Mouse (Mus musculus) layer of hippocampus, adult 8-10 months (tissue): ENCODE measurements around the gene Gm973. TPM values are rescaled to one million over a fixed set of nuclear protein-coding genes. Genes with fewer than 3 reads are reported as not detected.

Source experiments
- DNase-seq, 2 experiments: peaks; one replicate each; pipeline ENCODE4 v3.0.0; 2022; ENCODE audit warnings: low spot score in 2 of 2
- total RNA-seq, 4 experiments: library from RNA; stranded (reverse); gene quantifications; 2 replicates each; pipeline ENCODE4 v1.2.4; 2022

The Gm973 gene
- total RNA-seq, 4 experiments from 2014 or later, result 15.3 to 29.4 (median 21.6) TPM

DNA sequence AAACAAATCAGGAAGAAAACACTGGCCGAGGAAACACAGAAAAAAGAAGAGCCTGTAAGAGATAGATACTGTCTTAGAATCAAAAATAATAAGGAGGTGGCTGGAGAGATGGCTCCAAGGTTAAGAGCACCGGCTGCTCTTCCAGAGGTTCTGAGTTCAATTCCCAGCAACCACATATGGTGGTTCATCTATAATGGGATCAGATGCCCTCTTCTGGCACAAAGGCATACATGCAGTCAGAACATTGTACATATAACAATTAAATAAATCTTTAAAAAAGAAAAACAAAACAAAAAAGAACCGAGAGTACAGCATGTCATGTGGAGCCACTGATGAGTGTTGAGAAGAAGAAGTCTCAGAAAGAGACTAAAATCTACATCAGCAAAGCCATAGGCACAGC lies 64.8 kb downstream of the Gm973 start:
- no peak for DNase-seq

DNA sequence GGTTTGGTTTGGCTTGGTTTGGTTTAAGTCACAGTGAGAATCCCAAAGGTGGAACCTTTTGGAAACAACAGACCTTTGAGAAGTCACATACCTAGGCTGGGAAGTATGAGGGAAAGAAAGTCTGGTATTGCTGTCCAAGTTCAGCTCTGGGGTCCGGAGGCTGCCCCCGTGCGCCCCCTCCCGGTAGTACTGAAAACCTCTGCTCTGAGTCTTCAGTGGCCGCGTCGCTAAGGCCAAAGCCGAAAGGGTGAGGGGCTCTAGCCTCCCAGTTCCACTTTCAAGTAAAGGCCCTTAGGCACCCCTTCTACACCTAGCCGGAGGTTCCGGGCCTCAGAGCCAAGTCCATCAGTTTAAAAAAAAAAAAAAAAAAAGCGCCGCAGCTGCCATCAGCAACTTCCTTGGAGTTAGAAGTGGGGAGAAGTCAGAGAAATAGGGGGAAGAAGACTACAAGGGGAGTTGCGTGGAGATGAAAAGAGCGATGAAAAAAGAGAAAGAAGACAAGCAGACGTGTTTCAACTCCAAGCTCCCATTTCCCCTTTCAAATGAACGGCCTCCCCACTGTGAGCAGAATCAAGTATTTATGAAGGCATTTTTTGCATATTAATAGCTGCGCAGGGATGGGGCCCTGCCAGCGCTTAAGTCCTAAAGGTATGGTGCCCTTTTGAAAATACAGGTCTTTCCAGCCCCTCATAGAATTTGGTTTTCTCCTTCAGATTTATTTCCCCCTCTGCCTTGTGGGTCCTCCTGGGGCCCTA lies 68.8 kb downstream of the Gm973 start:
- DNase-seq, result peak in 1 of 2 experiments; percentile 55

DNA sequence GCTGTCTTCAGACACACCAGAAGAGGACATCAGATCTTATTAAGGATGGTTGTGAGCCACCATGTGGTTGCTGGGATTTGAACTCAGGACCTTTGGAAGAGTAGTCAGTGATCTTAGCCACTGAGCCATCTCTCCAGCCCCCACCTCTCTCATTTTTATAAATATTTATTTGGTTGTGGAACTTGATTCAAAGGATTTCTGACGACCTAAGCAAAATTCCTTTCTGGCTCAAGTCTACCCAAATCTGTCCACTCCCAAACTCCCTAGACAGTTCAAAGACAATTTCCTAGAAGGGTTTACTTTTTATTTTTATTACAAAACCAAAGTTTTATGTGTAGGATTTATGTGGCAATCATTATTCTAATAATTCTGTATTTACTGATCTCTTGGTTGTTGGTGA lies 73.2 kb downstream of the Gm973 start:
- no peak for DNase-seq

DNA sequence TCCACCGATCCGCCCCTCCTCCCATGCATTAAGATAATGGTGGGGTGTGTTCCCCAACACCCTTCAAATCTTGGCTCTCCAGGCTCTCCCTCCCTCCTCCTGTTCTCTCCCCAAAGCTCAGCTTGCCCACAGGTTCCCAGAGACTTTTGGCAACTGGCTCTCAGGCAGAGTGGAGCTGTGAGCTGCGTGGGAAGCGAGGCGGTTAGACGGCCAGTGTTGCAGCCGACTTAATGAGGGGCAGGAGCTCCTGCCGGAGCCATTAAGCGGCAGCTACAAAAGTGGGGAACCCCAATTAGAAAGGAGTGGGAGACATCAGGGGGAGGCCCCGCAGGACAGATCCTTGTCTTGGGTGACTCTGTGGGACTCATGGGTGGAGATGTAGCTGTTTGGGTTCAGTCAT lies 76.3 kb downstream of the Gm973 start:
- peak; percentile 35 to 39 for DNase-seq

DNA sequence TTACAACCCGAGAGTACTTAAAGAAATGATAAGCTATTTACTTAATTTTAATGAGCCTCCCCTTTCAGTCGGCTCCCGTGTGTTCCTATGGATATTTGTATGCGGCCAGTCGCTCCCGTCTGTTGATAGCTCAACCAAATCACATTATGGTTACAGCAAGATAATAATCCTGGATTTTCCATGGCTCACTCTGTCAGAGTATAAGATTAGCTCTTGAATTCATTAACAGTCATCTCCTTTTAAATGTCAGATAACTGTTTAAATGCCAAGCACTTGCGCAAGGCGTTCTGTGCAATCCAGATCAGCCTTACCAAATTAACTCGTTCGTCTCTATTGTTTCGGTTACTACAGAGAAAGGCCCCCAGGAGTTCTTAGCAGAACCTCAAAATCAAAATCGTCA lies 76.8 kb downstream of the Gm973 start:
- peak in 1 of 2 experiments; percentile 14 for DNase-seq

DNA sequence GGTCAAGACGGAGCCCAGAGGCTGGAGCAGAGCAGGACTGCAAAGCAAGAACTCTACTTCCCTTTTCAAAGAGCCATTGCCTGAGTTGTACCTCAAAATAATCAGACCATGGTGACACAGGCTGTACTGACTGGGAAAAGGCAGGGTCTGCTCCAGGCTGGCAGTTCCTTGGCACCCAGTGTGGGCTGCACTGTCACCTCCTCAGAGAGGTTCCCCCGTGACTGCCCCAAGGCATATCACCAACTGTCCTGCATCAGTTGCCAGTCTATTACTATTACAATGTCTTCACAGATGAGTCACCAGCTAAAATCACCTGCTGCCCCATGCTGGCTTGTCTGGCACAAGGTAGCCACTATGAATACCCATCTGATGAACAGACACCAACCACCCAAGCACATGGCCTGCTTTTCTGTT lies 77.6 kb downstream of the Gm973 start:
- DNase-seq, result no peak

DNA sequence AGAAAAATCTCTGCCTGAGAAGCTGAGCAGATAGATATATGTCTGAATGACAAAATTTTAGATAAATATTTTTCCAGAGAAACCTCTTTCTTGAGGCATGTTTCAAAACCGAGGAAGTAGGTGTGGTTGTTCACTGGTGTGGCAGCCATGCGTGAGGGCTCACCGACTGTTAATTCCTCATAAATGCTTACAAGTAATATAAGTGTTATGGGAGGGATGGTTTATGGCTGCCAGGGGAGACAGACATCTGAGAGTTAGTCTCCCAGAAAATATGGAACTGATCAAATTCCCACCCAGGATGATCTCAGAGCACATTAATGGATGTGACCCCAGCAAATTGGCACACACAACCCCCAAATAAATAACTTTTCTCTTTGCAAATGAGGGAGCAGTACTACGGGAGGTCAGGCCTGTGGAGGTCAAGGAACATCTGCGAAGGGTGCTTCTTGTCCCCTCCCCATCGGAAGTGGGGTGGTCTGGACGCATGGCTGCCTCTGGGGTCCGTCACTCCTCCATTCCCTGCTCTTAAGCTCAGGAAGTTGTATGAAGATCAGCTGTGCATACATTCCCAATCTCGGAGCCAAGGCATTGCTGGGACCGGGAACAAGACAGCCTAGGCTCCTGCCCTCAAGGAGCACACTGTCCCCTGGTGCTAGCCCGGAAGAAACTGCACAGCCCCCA lies 78.7 kb downstream of the Gm973 start:
- DNase-seq, result no peak

DNA sequence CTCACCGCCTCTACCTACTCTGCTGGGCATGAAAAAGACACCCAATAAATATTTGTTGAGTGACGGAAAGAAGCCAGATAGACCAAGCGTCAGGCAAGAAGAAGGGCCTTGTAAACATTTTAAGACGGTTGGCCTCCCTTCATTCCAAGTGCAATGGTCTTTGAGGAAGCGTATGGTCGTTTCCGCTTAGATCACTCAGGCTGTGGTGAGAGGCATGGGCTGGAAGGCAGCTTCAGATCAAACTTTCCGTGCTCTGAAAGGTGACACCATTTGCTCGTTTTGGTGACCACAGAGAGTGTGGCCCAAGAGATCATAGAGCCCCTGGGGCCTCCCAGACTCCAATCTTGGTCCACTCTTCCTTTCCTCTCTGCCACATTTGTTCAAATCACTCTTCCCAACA lies 79.5 kb downstream of the Gm973 start:
- DNase-seq, result no peak

DNA sequence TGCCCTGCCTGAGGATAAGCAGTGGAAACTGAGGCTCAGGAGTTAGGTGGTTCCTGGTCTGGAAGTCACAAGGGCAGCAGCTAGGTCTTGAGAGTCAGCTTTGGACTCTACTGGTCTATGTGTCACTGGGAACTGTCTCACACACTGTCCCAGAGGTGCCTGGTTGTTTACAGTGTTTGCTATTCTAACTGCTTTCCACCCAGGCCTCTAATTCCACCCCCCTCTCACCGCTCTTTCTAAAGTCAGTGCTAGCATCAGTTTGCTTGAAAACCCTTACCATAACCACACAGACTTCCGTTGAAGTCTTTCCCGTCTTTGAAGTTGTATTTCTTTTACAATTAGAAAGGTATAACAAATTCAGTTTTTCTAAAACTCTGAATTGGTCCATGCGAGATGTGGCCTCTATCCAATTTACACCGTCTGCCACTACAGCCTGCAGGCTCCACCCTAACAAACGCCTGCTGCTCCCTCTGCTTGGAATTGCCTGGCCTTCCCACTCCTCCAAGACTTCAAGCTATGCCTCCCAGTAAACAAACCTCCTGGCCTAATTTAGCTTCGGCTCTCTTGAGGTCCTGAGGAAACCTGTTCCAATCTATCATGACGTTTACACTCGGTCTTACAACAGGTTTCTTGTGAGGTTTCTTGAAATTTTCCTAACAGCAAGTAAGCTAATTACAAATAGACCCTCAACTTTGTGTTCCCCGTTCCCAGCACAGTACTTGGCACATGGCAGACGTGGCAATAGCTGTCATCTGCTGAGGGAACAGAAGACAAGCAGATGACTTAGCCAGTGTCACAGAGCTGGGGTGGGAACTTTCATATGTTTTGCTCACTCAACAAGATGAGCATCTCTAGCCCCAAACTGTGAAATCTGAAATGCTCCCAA lies 86.7 kb downstream of the Gm973 start:
- DNase-seq, result peak; percentile 48 to 68

DNA sequence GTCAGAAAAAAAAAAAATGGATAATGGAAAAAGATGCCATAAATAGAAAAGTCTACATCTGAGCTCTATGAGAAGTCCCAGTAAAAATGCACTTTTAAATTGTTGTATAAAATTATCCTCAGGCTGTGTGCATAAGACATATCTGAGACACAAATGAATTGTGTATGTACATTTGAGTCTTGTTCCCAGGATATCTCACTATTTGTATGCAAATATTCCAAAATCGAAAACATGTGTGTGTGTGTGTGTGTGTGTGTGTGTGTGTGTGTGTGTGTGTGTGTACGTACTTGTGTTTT lies 87.3 kb downstream of the Gm973 start:
- no peak for DNase-seq

DNA sequence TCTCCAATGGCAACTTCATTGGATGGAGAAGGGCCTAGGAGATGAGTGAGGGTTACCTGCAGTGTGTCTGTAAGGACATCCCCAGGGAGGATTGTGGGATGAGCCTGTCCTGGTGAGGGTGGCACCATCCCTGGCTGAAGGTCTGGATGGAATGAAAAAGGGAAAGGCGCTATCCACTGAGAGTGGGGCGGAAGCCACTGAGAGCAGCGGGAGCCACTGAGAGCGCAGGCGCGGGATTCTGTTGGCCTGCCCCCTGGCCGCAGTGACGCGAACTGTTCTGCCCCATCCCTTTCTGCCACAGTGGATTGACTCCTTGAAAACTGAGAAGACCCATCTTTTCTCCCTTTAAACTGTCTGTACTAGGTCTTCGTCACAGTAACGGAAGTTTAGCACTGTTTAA lies 87.8 kb downstream of the Gm973 start:
- DNase-seq, result no peak

DNA sequence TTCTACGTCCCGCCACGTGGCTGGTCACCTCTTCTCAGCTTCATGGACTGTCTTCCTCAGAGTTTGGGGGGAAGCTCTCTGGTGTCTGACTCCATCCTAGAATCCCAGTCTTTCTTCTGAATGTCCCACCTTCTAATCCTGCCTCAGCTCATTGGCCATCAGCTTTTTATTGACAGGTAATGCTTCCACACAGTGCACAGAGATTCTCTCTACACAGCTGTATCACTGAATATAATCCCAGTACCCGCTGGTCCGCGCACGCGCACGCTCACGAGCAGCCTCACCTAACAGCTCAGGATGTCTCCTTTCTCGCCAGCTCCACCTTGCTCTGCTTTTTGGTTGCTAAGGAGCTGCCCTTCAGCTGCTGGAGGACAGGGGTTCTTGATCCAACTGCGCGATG lies 90.4 kb downstream of the Gm973 start:
- DNase-seq, result no peak

DNA sequence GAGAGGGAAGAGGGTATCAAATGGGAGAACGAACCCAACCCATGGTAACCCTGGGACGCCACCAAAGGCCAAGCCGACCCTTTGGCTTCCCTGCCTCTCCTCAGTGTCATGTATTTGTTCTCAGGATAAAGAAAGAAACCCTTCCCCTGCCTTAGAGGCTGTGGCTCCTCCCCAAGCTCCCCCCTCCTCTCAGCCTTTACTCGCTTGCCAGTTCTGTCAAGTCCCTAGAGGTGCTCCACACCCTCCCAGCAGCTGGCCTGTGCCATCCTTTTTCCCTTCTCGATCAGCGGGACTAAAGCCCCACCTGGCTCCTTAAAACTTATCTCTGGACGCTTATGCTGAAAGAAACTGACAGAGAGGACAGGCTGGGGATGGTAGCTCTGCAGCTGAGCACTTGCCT lies 91.0 kb downstream of the Gm973 start:
- no peak for DNase-seq

DNA sequence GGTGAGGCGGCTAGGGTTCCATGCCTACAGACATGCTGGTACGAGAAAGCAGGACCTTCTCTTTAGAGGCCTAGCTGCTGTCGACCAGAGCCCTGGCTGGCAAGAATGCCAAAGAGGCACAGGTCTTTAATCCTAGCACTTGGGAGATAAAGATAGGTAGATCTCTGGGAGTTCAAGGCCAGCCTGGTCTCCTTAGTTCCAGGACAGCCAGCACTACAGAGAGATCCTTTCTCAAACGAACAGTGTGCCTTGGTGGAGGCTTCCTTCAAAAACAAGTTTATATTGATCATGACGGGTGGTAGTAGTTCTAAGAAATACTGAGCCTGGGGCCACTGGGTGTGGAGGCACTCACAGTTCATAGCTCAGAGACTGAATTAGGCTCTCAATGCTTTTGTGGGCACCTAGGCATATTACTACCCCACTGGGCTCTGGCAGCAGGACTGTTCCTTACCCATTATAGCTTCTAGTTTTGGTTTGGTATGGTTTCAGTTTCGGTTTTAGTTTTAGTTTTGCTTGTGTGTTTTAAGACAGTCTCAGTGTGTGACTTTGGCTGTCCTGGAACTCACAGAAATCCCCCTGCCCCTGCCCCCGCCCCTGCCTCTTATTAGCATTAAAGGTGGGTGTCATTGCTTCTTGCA lies 92.2 kb downstream of the Gm973 start:
- no peak for DNase-seq

DNA sequence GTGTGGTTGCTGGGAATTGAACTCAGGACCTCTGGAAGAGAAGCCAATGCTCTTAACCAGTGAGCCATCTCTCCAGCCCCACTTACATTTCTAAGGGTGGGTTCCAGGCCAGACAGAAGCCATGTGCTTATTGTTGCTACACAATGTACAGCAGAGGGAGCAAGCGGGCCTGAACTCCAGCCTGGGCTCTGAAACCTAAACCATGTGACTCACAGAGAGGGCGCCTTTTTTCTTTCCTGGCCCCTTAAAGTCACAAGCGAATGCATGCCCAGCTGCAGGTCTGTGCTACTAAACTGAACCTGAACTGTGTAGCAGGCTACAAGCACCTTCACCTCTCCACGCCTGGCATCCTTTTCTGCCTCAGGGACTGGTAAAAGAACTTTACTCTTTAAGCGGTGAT lies 92.9 kb downstream of the Gm973 start:
- DNase-seq, result no peak

DNA sequence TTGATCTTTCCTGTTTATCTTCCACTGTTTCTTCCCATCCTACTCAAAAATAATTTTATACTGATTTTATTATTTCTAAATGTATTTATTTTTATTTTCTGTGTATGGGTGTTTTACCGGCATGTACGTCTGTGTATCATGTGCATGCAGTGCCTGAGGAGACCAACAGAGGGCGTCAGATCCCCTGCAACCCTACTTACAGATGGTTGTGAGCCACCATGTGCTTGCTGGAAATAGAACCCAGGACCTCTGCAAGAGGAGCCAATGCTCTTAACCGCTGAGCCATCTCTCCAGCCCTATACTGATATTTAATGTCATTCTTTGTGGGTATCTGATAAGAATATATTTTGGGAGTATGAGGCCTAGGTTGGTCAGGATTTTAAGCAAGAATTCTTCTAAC lies 93.4 kb downstream of the Gm973 start:
- DNase-seq, result no peak

DNA sequence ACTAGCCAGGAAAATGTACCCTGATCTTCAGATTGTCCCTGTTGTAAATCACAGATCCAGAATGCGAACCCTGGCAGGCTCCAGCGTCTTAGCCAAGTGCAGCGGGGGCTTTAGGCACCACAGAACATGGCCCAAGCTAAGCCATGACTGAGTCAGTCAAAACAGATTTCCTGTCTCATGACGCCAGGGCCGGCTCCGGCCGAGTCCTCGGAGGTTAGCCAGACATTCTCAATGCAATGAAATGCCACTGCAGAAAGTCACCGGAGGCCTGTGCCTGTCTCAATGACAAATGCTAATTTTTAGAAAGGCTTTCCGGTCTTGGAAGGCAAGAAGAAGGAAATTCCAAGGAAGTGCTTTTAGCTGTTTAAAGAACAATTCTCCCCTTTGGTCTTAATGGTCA lies 93.8 kb downstream of the Gm973 start:
- no peak for DNase-seq

DNA sequence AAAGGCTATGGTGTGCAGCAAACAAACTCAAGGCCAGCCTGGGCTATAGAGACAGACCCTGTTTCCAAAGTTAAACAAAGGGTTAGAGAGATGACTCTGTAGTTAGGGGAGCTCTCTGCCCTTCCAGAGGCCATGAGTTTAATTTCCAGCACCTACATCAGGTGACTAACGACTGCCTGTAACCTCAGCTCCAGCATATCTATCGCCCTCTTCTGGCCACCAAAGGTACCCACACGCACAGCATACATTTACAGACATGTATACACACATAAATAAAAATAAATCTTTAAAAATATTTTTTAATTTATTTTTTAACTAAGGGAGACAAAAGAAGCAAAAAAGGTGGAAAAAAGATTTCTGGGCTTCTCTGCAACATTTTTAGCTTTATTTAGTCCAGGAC lies 94.9 kb downstream of the Gm973 start:
- DNase-seq, result no peak

DNA sequence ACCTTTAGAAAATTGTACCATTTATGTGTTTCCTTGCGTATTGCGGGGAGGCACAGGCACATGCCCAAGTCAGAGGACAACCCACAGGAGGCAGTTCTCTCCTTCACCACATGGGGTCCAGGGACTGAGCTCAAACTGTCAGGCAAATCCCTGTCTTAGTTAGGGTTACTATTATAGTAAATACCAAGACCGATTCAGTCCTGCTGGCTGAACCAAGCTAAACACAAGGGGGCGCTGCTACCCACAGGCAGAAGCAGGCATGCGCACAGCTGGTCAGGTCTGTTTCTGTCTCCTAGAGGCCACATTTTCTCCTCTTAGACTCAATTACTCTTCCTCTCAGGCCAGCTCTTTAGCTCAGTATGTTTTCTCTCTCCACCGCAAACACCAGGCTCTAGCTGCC lies 97.7 kb downstream of the Gm973 start:
- peak in 1 of 2 experiments; percentile 20 for DNase-seq

DNA sequence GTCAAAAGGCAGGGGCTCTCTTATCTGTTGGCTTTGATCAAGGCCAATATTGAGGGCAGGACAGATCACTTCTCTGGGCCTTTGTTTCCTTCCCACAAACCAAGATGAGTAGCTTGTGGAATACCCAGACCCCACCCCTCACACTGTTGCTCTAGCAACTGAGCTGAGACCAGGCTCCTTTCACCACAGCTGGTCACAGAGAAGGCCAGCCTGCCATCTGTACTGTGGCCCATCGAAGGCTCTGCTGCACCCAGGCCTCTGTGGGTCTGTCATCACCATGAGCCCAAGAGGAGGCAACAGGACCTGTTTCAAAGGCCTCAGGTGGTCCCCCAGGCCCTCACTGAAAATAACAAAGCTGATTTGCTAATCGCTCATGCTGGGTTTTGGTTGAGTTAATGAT lies 99.0 kb downstream of the Gm973 start:
- DNase-seq, result no peak

DNA sequence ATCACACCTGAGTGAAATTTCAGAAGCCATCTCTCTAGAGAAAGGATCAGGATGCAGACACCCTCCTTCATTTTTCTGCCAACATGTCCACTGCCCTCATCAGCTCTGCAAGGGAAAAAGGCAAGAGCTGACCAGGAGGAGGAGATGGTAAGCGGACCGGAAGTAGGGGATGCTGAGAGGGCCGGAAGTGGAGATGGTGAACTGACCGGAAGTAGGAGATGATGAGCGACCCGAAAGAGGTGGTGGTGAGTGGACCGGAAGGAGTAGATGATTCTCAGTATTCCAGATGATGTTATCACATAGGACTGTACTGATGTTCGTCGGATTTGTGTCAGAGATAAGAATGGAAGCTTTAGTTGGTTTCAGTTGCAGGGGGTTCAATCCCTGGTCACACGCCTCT lies 103.1 kb downstream of the Gm973 start:
- DNase-seq, result no peak
